Mouse (Mus musculus) urinary bladder, postnatal 36 days (tissue): ENCODE results near the gene Unc5a.

ENCODE experiments used
- DNase-seq, 2 experiments: peaks; one replicate each; pipeline ENCODE4 v3.0.0; 2022; ENCODE audit warnings: low spot score in 2 of 2, mixed read lengths in 1 of 2

The Unc5a gene

GRCm38 (mm10) chr13:55002090-55002489, 52.9 kb downstream of the Unc5a start:
- no peak for DNase-seq

DNA sequence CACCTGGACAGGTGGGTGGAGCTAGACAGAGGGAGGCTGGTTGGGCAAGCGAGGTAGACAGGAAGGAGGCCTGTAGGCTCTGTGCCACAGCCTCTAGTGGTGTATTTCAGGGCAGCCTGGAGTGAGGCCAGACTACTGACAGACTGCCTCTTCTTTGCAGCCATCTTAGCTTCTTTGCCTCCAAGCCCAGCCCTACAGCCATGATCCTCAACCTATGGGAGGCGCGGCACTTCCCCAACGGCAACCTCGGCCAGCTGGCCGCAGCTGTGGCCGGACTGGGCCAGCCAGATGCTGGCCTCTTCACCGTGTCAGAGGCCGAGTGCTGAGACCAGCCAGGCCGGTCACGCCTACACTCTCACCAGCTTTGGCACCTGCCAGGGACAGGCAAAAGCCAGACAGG, 55.4 kb downstream of the Unc5a start:
- peak; percentile 53 to 58 for DNase-seq

GRCm38 (mm10) chr13:55005691-55006414, 56.6 kb downstream of the Unc5a start:
- DNase-seq, result no peak

DNA sequence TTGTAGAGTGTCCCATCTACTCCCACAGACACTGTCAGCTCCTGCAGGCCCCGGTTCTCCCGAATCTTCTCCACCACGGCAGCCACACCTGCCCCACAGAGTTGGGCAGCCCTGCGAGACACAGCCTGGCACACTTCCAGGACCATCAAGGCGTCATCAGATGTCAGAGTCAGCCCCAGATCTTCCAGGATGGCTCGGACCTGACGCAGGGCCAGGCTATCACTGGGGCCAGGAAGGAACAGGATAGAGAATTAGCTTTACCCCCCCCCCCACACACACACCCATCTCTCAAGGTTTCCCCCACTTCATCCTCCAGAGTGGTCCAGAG, 57.2 kb downstream of the Unc5a start:
- DNase-seq, result no peak

DNA sequence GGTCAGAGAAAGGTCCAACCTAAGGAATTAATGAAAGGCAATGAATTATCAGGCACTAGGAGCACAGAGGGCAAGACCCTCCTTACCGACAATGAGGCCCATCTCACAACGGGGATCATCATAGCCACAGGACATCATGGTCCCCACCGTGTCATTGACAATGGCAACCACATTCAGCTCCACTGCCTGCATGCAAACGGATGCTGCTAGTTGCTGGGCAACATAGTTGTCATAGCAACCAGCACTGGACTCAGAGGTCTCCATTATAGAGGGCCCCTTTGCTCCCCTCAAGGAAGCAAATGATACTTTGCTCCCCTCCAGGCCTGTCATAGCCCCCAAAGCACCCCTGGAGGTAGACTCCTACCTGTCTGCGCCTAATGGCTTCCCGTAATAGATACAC, 59.4 kb downstream of the Unc5a start:
- DNase-seq, result no peak

- DNase-seq, result no peak
Measured at GRCm38 (mm10) chr13:55011103-55011502, 61.9 kb downstream of the Unc5a start.

GRCm38 (mm10) chr13:55011981-55012478, 62.8 kb downstream of the Unc5a start:
- DNase-seq, result peak in 1 of 2 experiments; percentile 29

- DNase-seq, result no peak
Measured at GRCm38 (mm10) chr13:55013702-55014344, 64.6 kb downstream of the Unc5a start.

DNA sequence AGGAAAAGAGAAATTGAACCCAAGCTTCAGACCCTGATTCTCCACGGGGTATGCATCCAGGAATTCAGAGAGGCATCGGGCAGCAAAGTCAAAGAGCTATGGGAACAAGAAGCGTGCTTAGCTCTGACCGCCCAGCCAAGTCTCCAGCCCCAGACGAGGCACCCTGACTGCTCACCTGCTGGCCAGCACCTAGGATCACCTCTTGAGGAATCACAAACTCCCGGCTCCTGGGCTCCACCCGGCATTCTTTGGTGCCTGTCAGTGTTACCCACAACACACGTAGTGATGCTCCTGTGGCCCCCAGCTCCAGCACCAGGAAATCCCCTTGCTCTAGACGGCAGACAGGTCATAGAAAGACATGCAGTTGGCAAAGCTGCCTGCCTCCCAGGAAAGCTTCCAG, 65.2 kb downstream of the Unc5a start:
- DNase-seq, result no peak

DNA sequence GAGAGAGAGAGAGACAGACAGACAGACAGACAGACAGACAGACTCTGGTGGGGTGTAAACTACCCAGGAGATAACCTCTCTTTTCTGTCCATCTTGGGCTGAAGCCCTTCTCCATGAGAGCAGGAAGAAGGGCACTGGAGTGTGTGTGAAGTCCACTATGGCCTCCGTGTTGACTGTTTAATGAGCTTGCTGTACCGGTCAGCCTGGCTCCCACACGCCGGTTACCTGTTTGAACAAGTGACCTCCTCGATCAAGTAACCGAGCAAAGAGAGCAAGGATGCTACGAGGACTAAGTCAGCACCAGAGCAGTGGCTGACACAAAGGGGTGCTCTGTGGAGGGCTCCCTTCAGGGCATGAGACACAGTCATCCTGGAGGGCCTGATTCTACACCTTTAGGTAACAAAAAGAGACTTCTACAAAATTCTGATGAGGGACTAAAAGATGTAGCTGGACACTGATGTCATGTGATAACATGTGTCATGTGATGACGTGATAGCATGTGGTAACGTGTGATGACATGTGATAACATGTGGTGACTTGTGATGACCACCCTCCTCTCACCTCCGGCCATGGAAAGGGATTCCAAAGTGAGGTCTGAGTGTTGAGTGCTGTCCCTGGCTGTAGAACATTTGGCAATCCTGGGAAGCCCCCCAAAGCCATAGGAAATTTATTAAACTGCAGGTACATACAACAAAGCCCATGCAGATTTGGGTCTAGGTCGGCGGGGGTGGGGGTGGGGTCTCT, 68.1 kb downstream of the Unc5a start:
- peak in 1 of 2 experiments; percentile 54 for DNase-seq

DNA sequence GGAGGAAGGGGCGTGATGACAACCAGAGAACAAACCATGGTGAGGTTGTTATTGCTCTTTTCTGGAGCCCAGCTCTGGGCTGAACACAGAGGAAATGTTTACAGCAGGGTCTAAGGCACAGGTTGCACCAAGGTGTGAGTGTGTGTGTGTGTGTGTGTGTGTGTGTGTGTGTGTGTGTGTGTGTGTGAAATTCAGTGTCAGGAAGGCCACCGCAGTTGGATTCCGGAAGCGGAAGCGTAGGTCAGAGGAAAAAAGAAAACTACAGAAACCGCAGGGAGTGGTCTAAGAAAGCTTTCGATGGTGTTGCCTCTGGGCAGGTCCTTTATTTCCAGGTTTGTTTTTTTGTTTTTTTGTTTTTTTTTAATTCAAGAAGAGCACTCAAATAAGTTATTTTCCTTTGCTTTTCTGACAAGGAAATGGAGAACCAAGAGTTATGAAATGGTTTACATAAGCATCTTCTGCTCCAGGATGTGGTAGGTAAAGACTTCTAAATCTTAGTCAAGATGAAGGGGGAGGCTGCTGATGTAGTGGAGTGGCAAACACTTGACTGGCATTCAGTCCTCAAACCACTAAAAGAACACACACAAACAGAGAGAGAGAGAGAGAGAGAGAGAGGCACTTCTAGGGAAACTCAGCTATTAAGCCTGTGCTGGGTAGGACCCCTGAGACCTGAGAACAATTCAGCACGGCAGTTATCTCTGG, 68.8 kb downstream of the Unc5a start:
- no peak for DNase-seq

DNA sequence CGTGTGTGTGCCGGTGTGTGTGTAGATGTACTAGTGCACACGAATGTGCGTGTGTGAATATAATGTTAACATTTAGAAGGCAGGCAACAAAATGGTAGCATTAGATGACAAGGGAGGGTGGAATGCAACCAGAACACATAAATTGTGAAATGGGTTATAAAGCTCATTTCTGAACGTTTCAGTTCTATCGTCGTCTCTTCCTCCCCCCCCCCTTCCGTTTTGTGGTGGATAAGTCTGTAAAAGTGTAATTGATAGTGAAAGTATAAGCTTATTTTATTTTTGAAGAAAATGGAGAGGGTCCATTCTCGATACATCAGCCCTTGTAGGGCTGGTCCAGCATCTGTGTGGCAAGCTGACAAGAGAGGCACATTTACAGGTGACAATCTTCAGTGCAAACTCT, 69.5 kb downstream of the Unc5a start:
- DNase-seq, result no peak

DNA sequence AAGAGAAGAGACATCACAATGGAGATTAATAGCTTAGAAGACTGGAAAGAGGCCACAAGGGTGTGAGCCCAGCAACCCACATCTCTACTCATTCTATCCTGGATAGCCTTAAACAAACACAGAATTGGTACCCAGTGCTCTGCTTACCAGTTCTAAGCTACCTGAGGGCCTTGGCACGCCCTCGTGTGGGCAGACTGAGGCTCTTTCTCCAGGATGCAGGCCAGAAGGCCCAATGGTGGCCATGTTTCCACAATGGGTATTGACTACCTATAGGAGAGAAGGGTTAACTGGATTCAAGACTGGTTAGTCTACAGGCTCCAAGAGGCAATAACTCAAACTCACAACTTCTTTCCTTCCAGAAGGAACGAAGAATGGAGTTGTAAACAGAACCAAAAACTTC, 70.0 kb downstream of the Unc5a start:
- DNase-seq, result no peak

DNA sequence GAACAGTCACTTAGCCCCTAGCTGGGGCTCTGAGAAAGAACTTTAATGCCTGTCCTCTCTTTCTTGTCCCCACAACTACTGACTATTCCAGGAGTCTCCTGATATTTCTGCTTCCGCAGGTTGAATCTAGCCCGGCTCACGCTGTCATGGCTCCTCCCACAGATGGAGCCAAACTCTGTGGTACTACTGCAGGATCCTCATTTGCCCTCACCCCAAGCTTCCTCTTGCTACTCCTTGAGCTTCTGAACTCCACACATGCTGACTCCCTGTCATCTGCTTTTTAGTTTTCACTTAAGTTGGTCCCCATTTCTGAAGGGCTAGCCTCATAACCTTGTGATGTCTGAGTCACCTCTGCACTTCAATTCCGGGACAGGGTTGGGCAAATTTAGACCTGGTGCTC, 70.8 kb downstream of the Unc5a start:
- no peak for DNase-seq

- DNase-seq, result no peak
Measured at GRCm38 (mm10) chr13:55021194-55021779, 72.1 kb downstream of the Unc5a start, which contains the start of gene Hk3. Gene Hk3 (minus strand): TSS chr13:55021385.

DNA sequence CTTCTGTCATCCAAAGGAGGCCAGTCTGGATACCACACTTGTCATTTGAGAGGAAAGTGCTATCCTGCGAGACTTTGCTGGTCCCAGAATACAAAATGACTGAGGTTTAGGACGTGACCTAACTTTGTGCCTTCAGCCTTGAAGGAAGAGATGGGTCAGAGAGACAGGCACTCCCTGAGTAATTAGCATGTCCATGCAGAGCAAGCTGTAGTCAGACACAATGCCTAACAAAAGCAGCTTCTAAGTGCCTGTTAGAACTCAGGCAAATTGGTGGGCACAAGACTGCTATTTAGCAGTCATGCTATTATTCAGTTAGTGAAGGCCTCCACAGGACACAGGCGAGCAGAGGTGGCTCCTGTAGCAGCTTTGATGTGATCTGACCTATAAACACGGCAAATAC, 73.0 kb downstream of the Unc5a start:
- no peak for DNase-seq

DNA sequence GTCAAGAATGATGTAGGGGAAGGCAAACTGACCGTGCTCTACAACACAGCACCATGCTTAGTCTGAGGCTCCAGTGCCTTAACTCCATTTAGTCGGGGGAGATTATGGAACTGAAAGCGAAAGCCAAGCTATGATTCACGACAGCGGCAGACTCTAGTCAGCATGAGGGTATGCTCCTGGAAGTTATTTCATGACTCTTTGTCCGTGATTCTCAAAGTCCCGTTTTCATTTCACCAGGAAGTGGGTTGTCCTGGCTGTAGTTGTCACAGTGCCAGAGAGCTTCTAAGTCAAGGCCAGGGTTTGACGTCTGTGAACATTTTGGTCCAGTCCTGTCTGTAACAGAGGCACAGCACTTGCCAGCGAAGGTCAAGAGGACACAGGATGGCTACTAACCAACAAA, 73.5 kb downstream of the Unc5a start:
- DNase-seq, result no peak

DNA sequence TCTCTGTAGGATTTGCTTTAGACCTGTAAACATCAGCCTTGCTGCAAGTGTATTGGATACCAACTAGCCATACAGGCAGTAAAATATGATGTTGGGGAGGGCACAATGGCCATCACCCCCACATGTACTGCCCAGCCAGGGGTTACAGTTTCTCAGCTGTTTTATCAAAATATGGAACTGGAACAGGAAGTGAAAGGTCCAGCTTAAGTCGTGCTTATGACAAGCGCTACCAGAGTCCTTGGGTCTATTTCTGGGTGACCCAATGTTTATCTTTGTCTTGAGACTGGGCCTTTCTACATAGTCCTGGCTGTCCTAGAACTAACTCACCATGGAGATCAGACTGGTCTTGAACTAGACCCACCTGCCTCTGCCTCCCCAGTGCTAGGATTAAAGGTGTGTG, 75.0 kb downstream of the Unc5a start:
- DNase-seq, result no peak

DNA sequence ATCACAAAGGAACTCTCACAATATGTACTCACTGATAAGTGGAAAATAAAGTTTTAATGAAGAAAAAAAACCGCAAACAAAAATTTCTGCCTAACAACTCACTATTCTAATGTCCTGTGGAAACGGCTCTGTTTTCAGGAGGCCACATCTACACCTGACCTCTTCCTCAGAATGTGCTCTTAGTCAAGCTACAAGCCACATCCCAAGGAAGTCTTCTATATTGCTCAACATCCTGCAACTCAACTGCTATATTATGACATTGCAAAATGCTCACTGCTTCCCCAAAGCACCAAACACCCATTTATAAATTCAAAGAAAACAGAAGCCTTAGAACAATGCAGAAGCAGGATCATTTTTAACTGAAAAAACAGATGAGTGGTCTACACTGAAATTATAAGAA, 90.8 kb downstream of the Unc5a start:
- DNase-seq, result no peak

DNA sequence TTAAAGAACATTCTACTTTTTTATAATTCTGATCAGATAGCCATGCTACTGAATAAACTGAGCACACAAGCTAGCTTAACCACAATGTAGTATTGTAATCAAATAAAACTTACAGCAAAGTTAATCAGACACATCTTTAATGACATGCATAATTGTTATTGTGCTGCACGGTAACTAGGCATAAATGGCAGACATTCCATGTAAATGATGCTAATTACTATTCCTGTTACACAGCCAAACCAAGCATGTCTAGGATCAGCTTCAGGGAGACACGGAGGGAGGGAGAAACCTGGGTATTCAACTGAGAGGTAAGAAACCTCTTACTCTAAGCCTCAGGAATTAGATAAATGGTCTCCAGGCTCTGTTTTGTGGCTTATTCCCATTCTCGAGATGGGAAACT, 98.5 kb downstream of the Unc5a start:
- no peak for DNase-seq
